Mouse (Mus musculus): ENCODE results near the gene Tppp2. TPM values are rescaled to one million over a fixed set of nuclear protein-coding genes. Genes with fewer than 3 reads are reported as not detected.

Tppp2 gene
- not detected in 2 replicates for polyA plus RNA-seq (2015; fragmentation: Nextera tagmentation; extraction: Ambion mirVana)

DNA sequence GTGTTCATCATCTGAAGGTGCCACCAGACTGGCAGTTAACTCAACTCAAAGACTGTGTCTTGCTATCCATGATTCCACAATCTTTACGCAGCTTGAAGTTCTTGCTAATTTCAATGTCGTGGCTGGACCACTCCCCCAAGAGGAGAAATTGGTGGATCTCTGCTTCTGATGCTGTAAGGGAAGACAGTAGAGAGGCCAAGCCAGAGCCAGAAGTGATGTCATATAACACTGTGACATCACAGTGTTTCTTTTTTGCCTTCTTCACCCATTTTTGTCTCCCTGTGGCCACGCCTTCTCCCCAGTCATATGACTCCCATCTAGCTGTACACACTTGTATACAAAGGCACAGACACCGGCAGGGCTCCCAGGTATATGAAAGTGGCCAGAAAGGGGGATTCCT is at the start of gene Tppp2:
Tppp2 (plus strand) TSS at position 301 of the 400 bp plus-strand sequence.
- 86% methylated on average over 4 of the region's 4 CpGs for WGBS
- no peak for ATAC-seq

DNA sequence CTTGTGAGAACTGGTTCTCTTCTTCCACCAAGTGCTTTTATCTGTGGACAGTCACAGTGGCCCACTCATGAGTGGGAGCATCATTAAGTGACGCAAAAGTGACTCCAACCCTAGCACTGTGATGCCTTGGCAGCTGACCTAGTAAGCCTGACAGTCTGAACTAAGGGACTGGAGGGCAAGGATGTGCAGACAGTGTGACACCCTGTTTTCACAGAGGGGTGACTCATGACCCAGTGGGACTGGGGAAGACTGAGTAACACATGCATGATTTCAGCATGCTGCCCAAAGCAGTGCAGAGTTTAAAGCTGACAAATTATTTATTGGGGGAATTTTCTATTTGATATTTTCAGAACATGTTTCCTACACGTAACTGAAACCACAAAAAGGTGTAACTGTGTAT is 47.5 kb upstream of the Tppp2 start:
- no peak overlapping the region for H3K9ac ChIP-seq (replicated peaks; ENCODE audit: low read depth)
- ATAC-seq (no peak), DNase-seq (ENCODE audit: low spot score) (no peak)
- no peak overlapping the region for H3K4me2 ChIP-seq (replicated peaks; ENCODE audit: low read depth, low read length)
- H3K36me3 ChIP-seq (ENCODE audit: insufficient read depth, low read length): no peaks in the 10 kb centered on the region
- no peaks in the 10 kb centered on the region for H3K4me1 ChIP-seq (ENCODE audit: insufficient read depth, low read depth, low read length)
- no peak overlapping the region for H3K27ac ChIP-seq (ENCODE audit: low read length)
- TF ChIP-seq EP300 (IDR thresholded peaks at IDR 0.05) (no peak), CTCF (IDR thresholded peaks at IDR 0.05) (no peak)
- no peaks in the 10 kb centered on the region for H3K9me3 ChIP-seq (ENCODE audit: low read length)
- no peak overlapping the region for H3K4me3 ChIP-seq (ENCODE audit: low read depth, low read length)
- no peaks in the 10 kb centered on the region for H3K27me3 ChIP-seq (replicated peaks; ENCODE audit: insufficient read depth, low read length)
- 78% methylated on average over 2 of the region's 2 CpGs for WGBS

More for the DNA sequence above, at the start of gene Tppp2:
- no peak within 1 kb of the TSS for H3K9ac ChIP-seq (replicated peaks; ENCODE audit: low read depth)
- H3K9me3 ChIP-seq (ENCODE audit: low read length): no peaks in the 10 kb centered on the region
- H3K4me1 ChIP-seq (ENCODE audit: insufficient read depth, low read depth, low read length): peaks cover 14% of the 10 kb centered on the region; the same call in 1 of the 2 replicates
- DNase-seq (ENCODE audit: low spot score): no peak
- no peaks in the 10 kb centered on the region for H3K36me3 ChIP-seq (ENCODE audit: insufficient read depth, low read length)
- H3K4me3 ChIP-seq (ENCODE audit: low read depth, low read length): no peak within 1 kb of the TSS
- H3K27me3 ChIP-seq (replicated peaks; ENCODE audit: insufficient read depth, low read length): no peaks in the 10 kb centered on the region
- TF ChIP-seq EP300 (IDR thresholded peaks at IDR 0.05) (no peak), CTCF (IDR thresholded peaks at IDR 0.05) (no peak)
- H3K27ac ChIP-seq (ENCODE audit: low read length): no peak within 1 kb of the TSS
- H3K4me2 ChIP-seq (replicated peaks; ENCODE audit: low read depth, low read length): no peak within 1 kb of the TSS

- no peak overlapping the region for H3K27ac ChIP-seq (ENCODE audit: low read length)
- no peak overlapping the region for H3K4me2 ChIP-seq (replicated peaks; ENCODE audit: low read depth, low read length)
- H3K36me3 ChIP-seq (ENCODE audit: insufficient read depth, low read length): no peaks in the 10 kb centered on the region
- TF ChIP-seq EP300 (IDR thresholded peaks at IDR 0.05) (no peak), CTCF (IDR thresholded peaks at IDR 0.05) (no peak)
- no peak for DNase-seq (ENCODE audit: low spot score)
- H3K4me3 ChIP-seq (ENCODE audit: low read depth, low read length): no peak overlapping the region
- H3K4me1 ChIP-seq (ENCODE audit: insufficient read depth, low read depth, low read length): no peaks in the 10 kb centered on the region
- ATAC-seq: no peak
- H3K9ac ChIP-seq (replicated peaks; ENCODE audit: low read depth): no peak overlapping the region
- WGBS: 61% methylated on average over 9 of the region's 9 CpGs
- H3K9me3 ChIP-seq (ENCODE audit: low read length): no peaks in the 10 kb centered on the region
- H3K27me3 ChIP-seq (replicated peaks; ENCODE audit: insufficient read depth, low read length): no peaks in the 10 kb centered on the region
Measured at GRCm38 (mm10) chr14:51871741-51872140, 46.5 kb upstream of the Tppp2 start.

DNA sequence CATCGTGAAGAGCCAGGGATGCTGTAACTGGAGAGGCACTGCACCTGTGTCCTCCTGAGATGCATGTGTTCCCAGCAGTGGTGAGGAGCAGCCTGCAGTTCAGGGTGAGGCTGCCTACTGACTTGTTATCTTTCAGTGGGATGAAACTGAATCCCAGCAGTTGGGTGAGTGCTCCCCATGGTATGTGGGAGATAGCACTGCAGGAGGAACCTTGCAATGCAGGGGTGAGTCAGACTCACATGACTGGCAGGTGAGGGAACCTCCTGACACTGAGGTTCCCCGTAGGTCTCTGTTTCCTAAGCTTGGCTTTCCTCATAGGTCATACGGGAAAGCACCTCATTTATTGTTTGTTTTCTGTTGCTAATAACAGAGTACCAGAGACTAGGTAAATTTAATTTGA is 40.7 kb upstream of the Tppp2 start:
- no peaks in the 10 kb centered on the region for H3K27me3 ChIP-seq (replicated peaks; ENCODE audit: insufficient read depth, low read length)
- H3K36me3 ChIP-seq (ENCODE audit: insufficient read depth, low read length): no peaks in the 10 kb centered on the region
- no peak overlapping the region for H3K27ac ChIP-seq (ENCODE audit: low read length)
- no peak overlapping the region for H3K4me3 ChIP-seq (ENCODE audit: low read depth, low read length)
- TF ChIP-seq EP300 (IDR thresholded peaks at IDR 0.05): no peak
- TF ChIP-seq CTCF (IDR thresholded peaks at IDR 0.05): no peak
- no peak overlapping the region for H3K9ac ChIP-seq (replicated peaks; ENCODE audit: low read depth)
- ATAC-seq (no peak), DNase-seq (ENCODE audit: low spot score) (no peak)
- no peaks in the 10 kb centered on the region for H3K9me3 ChIP-seq (ENCODE audit: low read length)
- no peak overlapping the region for H3K4me2 ChIP-seq (replicated peaks; ENCODE audit: low read depth, low read length)
- WGBS: 69% methylated on average over 3 of the region's 3 CpGs
- H3K4me1 ChIP-seq (ENCODE audit: insufficient read depth, low read depth, low read length): no peaks in the 10 kb centered on the region

GRCm38 (mm10) chr14:51883527-51884030 is 34.6 kb upstream of the Tppp2 start:
- Histone ChIP-seq H3K9me3 (ENCODE audit: low read length) (no peaks in the 10 kb centered on the region), H3K4me1 (ENCODE audit: insufficient read depth, low read depth, low read length) (peaks cover 4% of the 10 kb centered on the region; the same call in 1 of the 2 replicates), H3K27ac (ENCODE audit: low read length) (peak overlapping the region; percentile 80), H3K27me3 (replicated peaks; ENCODE audit: insufficient read depth, low read length) (no peaks in the 10 kb centered on the region), H3K4me3 (ENCODE audit: low read depth, low read length) (peak overlapping the region; percentile 69), H3K9ac (replicated peaks; ENCODE audit: low read depth) (no peak overlapping the region; the same call in 1 of the 2 replicates), H3K36me3 (ENCODE audit: insufficient read depth, low read length) (no peaks in the 10 kb centered on the region), H3K4me2 (replicated peaks; ENCODE audit: low read depth, low read length) (peak overlapping the region; percentile 89)
- TF ChIP-seq CTCF (IDR thresholded peaks at IDR 0.05): peak; percentile 75
- TF ChIP-seq EP300 (IDR thresholded peaks at IDR 0.05): no peak
- DNase-seq (ENCODE audit: low spot score) (peak; percentile 93), ATAC-seq (peak; percentile 63)
- 2% methylated on average over 4 of the region's 4 CpGs for WGBS

DNA sequence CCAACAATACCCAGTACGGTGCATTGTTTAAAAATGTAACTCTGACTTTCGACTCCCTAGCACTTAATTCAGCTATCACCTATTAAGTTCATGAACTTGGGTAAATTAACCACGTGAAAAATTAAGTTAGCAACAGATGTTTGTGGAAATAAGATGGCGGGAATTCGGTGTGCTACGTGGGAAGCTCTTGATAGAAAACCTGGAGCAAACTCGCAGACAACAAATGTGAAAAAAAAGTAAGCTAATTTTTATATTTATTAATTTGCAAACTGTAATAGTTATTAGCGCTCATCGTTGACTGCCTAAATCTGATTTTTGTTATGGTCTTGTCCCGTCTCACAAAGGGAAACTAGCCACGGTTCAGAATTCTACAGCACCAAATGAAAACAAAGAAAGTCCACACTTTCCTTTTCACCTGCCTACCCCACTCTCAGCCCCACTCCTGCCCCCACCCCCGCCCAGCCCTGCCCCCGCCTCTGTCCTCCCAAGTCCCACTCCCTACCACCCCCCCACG is 34.1 kb upstream of the Tppp2 start:
- DNase-seq (ENCODE audit: low spot score) (peak; percentile 67), ATAC-seq (peak; percentile 35)
- H3K9ac ChIP-seq (replicated peaks; ENCODE audit: low read depth): no peak overlapping the region; the same call in 1 of the 2 replicates

More for the DNA sequence above, 34.1 kb upstream of the Tppp2 start:
- WGBS: under 1% methylated on average over 14 of the region's 14 CpGs
- Histone ChIP-seq H3K9me3 (ENCODE audit: low read length) (no peaks in the 10 kb centered on the region), H3K4me3 (ENCODE audit: low read depth, low read length) (peak overlapping the region; percentile 69), H3K36me3 (ENCODE audit: insufficient read depth, low read length) (0 out of 2 replicates have a peak, but pooled peaks cover 4% of the 10 kb centered on the region), H3K4me2 (replicated peaks; ENCODE audit: low read depth, low read length) (peak overlapping the region; percentile 89), H3K27me3 (replicated peaks; ENCODE audit: insufficient read depth, low read length) (no peaks in the 10 kb centered on the region), H3K27ac (ENCODE audit: low read length) (peak overlapping the region; percentile 80), H3K4me1 (ENCODE audit: insufficient read depth, low read depth, low read length) (peaks cover 4% of the 10 kb centered on the region; the same call in 1 of the 2 replicates)
- TF ChIP-seq EP300 (IDR thresholded peaks at IDR 0.05) (no peak), CTCF (IDR thresholded peaks at IDR 0.05) (no peak)
